Mouse (Mus musculus) limb, embryonic 11.5 days (tissue): ENCODE results near the gene Gm4450. TPM values are rescaled to one million over a fixed set of nuclear protein-coding genes. Genes with fewer than 3 reads are reported as not detected.

ENCODE experiments used
- ATAC-seq: fragments of 200-750 bp; cut with Nextera tagmentation; 2 replicates; pipeline ENCODE4 v1.8.0; 2017; ENCODE audit warnings: low read depth; ENCODE audit not compliant: insufficient number of reproducible peaks, low FRiP score, low TSS enrichment
- DNase-seq: peaks from one replicate; pipeline ENCODE4 v3.0.0-alpha.2; 2015; ENCODE audit warnings: low spot score
- H3K27ac ChIP-seq: fragments of 300-500 bp; sonication (generic); replicated peaks from 2 replicates; pipeline ENCODE4 v1.5.1; 2014; ENCODE audit warnings: low read depth, mild to moderate bottlenecking, low read length
- H3K27me3 ChIP-seq: fragments of 300-500 bp; sonication (generic); 2 replicates; pipeline ENCODE4 v1.6.1; 2014; ENCODE audit warnings: mild to moderate bottlenecking, low read length, mixed read lengths; ENCODE audit not compliant: control insufficient read depth, insufficient read depth
- H3K36me3 ChIP-seq: fragments of 300-500 bp; sonication (generic); 2 replicates; pipeline ENCODE4 v1.6.1; 2014; ENCODE audit warnings: mild to moderate bottlenecking, low read length, moderate library complexity, mixed read lengths; ENCODE audit not compliant: control insufficient read depth, insufficient read depth
- H3K4me1 ChIP-seq: fragments of 300-500 bp; sonication (generic); 2 replicates; pipeline ENCODE4 v1.6.1; 2014; ENCODE audit warnings: low read length, mixed read lengths; ENCODE audit not compliant: control insufficient read depth, insufficient read depth
- H3K4me2 ChIP-seq: fragments of 300-500 bp; sonication (generic); 2 replicates; pipeline ENCODE4 v1.6.1; 2014; ENCODE audit warnings: low read depth, mild to moderate bottlenecking, moderate library complexity; ENCODE audit not compliant: severe bottlenecking
- H3K4me3 ChIP-seq: fragments of 300-500 bp; sonication (generic); 2 replicates; pipeline ENCODE4 v1.5.1; 2014; ENCODE audit warnings: low read depth, low read length
- H3K9ac ChIP-seq: fragments of 300-500 bp; sonication (generic); 2 replicates; pipeline ENCODE4 v1.6.1; 2014; ENCODE audit warnings: mild to moderate bottlenecking, low read length
- H3K9me3 ChIP-seq: fragments of 300-500 bp; sonication (generic); 2 replicates; pipeline ENCODE4 v1.6.1; 2016; ENCODE audit warnings: low read length; ENCODE audit not compliant: control insufficient read depth
- WGBS: fragments of 180-500 bp; shearing (Covaris S2); extraction: QIAGEN DNeasy Blood & Tissue Kit; methylation state at CpG from one replicate; pipeline ENCODE4 v1.1.7; 2014; 5-methylcytosine and 5-hydroxymethylcytosine counted together
- polyA plus RNA-seq: library from polyadenylated mRNA; unstranded; fragments of >200 nt; fragmentation: Nextera tagmentation; extraction: Ambion mirVana; gene quantifications from 2 replicates; pipeline ENCODE4 v1.2.1, GENCODE M21; 2014

Gene Gm4450
- polyA plus RNA-seq, 1 experiment from 2014 or later = not detected

DNA sequence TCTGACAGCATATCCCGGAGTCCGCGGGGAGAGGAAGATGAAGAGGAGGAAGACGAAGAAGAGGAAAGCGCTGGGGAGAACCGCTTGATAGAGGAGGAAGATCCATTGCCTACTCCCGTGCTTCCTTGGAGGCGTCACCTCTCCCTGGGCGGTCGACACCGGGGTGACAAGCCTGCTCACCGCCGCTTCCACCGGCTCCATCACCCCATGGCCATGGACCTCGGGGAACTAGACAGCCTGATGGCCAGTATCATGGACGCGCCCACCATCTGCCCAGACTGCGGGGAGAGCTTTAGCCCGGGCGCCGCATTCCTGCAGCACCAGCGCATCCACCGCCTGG lies 29.7 kb downstream of the Gm4450 start:
- ATAC-seq = no peak; the same call in 1 of the 2 replicates
- H3K9me3 ChIP-seq = no peaks in the 10 kb centered on the region
- H3K9ac ChIP-seq = no peak overlapping the region
- H3K36me3 ChIP-seq = no peaks in the 10 kb centered on the region
- peaks cover 23% of the 10 kb centered on the region for H3K27me3 ChIP-seq
- peak overlapping the region; percentile 51 for H3K4me3 ChIP-seq
- H3K4me1 ChIP-seq = peaks cover 7% of the 10 kb centered on the region; the same call in 1 of the 2 replicates
- 2% methylated on average over 23 of the region's 23 CpGs for WGBS
- H3K4me2 ChIP-seq = peak overlapping the region; percentile 99
- H3K27ac ChIP-seq = no peak overlapping the region
- DNase-seq = no peak

DNA sequence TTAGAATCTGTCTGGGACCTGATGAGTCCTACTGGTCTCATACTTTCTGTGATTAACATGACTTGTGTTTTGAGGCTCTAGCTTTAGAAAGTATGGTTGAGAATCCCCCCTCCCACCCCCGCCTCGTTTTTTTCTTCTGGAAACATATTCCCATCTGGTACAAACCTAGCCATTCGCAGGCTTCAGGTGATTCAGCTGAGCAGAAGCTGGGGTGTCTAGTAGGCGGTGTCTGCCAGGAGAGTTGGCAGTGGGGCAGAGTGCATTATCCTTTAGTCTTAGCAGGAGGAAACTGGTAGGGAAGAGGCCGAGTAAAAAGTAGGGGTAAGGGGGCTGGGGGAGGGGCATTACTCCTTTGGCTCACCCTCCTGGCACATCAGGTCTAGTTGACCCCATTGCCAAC lies 30.2 kb downstream of the Gm4450 start:
- H3K9ac ChIP-seq = no peak overlapping the region
- DNase-seq (no peak), ATAC-seq (no peak)
- H3K4me2 ChIP-seq = peak overlapping the region; percentile 99; the same call in 1 of the 2 replicates
- peak overlapping the region; percentile 51; the same call in 1 of the 2 replicates for H3K4me3 ChIP-seq
- H3K27ac ChIP-seq = no peak overlapping the region
- peaks cover 23% of the 10 kb centered on the region for H3K27me3 ChIP-seq
- no peaks in the 10 kb centered on the region for H3K9me3 ChIP-seq
- H3K36me3 ChIP-seq = no peaks in the 10 kb centered on the region
- H3K4me1 ChIP-seq = peaks cover 7% of the 10 kb centered on the region; the same call in 1 of the 2 replicates
- 35% methylated on average over 5 of the region's 5 CpGs for WGBS

DNA sequence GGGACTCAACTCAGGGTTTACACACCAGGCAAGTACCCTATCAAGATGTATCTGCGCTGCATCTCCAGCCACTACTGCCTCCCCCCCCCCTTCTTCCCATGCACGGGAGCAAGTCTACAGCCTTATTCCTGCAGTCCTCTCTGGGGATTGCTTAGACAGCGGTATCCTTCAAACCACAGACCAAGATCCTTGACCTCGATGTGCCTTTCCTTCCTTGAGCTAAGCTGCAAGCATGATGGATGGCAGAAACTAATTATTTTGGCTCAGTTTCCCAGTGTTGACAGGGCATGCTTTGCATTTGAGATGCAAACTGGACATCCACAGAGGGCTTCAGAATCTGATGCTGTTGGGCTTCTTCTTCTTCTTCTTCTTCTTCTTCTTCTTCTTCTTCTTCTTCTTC lies 34.0 kb downstream of the Gm4450 start:
- Histone ChIP-seq H3K4me2 (no peak overlapping the region), H3K36me3 (no peaks in the 10 kb centered on the region), H3K27ac (no peak overlapping the region), H3K9ac (no peak overlapping the region), H3K9me3 (no peaks in the 10 kb centered on the region), H3K27me3 (peaks cover 5% of the 10 kb centered on the region; the same call in 1 of the 2 replicates), H3K4me3 (no peak overlapping the region), H3K4me1 (0 out of 2 replicates have a peak, but pooled peaks cover 3% of the 10 kb centered on the region)
- DNase-seq (no peak), ATAC-seq (no peak)
- 93% methylated on average over 4 of the region's 4 CpGs for WGBS

DNA sequence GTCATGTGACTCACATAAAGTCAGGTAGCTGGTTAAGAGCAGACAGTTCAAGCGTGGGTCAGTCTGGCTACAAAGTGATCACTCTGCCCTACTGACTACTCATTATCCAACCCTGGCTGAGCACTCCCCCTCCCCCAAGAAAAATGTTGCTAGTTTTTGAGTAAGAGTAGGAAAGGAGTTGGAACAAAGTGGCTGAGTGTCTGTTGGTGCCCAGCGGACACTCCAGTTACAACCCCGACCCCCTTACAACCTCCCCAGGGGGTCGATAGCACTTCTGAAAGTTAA lies 37.2 kb downstream of the Gm4450 start:
- no peaks in the 10 kb centered on the region for H3K4me1 ChIP-seq
- H3K9ac ChIP-seq = no peak overlapping the region
- H3K4me2 ChIP-seq = no peak overlapping the region
- no peak for ATAC-seq
- H3K27me3 ChIP-seq = no peaks in the 10 kb centered on the region
- no peak for DNase-seq
- H3K27ac ChIP-seq = no peak overlapping the region
- H3K36me3 ChIP-seq = no peaks in the 10 kb centered on the region
- H3K4me3 ChIP-seq = no peak overlapping the region
- H3K9me3 ChIP-seq = no peaks in the 10 kb centered on the region
- 24% methylated on average over 4 of the region's 4 CpGs for WGBS

DNA sequence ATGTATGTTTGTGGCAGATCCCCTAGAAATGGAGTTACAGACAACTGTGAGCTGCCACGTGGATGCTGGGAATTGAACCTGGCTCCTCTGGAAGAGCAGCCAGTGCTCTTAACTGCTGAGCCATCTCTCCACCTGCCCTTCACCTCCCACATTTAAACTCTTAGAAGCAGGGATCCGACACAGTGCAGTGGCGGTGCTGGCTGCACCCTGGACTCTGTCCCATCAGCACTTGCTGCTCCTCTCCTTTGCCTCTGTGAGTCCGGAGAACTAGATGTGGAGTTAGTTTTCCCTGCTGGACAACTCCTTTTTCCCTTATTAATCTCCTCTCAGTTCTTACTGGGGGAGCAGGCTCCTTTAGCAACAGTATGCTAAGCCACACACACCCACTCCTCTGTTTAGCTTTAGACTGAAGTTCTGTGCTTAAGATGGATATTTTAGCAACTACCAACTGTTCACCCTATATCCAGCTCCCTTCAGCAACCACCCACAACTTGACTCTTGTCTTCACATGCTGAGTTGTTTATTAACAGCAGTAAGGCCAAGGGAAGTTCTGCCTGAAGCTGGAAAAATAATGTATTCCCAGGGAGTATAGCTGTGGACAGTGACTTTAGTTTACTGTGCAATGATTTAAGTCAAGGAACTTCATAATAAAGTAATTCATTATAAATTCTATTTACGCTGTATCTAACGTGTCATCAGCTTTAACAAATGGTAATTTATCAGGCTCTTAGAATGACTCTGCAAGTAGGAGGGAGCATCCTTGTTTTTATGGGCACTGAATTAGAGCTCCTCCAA lies 37.7 kb downstream of the Gm4450 start:
- Histone ChIP-seq H3K4me2 (no peak overlapping the region), H3K27ac (no peak overlapping the region), H3K27me3 (no peaks in the 10 kb centered on the region), H3K4me1 (no peaks in the 10 kb centered on the region), H3K36me3 (no peaks in the 10 kb centered on the region), H3K9ac (no peak overlapping the region), H3K9me3 (no peaks in the 10 kb centered on the region), H3K4me3 (no peak overlapping the region)
- 47% methylated on average over 6 of the region's 6 CpGs for WGBS
- no peak for DNase-seq
- no peak for ATAC-seq

DNA sequence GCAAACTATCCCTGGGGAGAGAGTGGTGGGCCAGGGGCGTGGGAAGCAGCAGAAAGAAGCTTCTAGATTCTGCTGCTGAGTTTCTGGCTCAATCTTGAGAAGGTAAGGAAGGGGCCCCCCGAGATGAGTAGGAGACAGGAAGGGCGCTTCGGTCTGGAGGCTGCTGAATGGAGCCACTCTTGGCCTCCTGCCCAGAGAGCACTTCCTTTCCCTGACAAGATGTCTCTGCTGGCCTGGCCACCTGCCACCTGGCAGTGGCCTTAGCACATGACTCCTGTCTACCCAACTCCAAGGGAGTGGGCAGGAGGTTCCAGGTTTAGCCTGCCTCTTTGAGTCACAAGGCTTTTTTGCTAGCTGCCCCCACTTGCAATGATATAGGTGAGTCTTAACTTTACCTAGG lies 39.6 kb downstream of the Gm4450 start:
- H3K4me2 ChIP-seq = no peak overlapping the region
- H3K4me1 ChIP-seq = no peaks in the 10 kb centered on the region
- no peak for ATAC-seq
- H3K9me3 ChIP-seq = no peaks in the 10 kb centered on the region
- H3K4me3 ChIP-seq = no peak overlapping the region
- no peaks in the 10 kb centered on the region for H3K27me3 ChIP-seq
- H3K9ac ChIP-seq = no peak overlapping the region
- DNase-seq = no peak
- no peaks in the 10 kb centered on the region for H3K36me3 ChIP-seq
- H3K27ac ChIP-seq = no peak overlapping the region
- WGBS = 89% methylated on average over 4 of the region's 4 CpGs

DNA sequence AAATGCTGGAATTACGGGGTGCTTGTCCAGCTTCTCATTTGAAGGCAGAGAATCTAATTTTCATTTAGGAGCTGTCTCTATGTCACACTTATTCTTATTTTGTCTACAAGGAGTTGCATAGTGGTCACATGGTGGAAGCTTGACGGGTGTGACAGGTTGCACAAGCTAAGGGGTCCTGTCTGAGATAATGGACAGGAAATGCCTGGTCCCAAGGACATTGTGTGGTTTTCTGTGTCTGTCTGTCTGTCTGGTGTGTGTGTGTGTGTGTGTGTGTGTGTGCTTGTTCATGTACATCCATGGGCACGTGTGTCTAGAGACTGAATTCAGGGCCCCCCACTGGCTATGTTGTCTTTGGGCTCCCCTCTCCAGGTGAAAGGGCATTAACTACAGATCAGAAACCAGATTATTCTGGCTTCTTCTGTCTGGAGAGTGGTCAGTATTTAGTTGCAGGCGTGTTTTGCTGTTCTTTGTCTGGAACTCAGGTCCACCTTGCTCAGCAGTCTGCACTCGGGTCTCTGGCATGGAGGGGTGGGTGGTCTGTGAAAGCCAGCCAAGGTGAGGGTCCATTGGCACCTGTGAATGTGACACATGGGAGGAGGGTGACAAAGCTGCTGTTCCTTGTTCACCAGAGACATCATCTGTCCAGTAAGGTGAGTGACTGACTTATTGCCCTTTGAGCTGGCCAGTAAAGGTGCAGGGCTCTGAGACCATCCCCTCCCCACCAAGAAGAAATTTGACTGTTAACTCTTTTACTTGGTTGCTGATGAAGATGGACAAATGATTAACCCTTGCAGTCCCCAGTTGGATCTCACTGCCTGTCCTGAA lies 40.3 kb downstream of the Gm4450 start:
- Histone ChIP-seq H3K4me3 (no peak overlapping the region), H3K9me3 (no peaks in the 10 kb centered on the region), H3K4me2 (no peak overlapping the region), H3K27ac (no peak overlapping the region), H3K27me3 (no peaks in the 10 kb centered on the region), H3K4me1 (no peaks in the 10 kb centered on the region), H3K9ac (no peak overlapping the region), H3K36me3 (no peaks in the 10 kb centered on the region)
- 87% methylated on average over 5 of the region's 5 CpGs for WGBS
- DNase-seq (no peak), ATAC-seq (no peak)

DNA sequence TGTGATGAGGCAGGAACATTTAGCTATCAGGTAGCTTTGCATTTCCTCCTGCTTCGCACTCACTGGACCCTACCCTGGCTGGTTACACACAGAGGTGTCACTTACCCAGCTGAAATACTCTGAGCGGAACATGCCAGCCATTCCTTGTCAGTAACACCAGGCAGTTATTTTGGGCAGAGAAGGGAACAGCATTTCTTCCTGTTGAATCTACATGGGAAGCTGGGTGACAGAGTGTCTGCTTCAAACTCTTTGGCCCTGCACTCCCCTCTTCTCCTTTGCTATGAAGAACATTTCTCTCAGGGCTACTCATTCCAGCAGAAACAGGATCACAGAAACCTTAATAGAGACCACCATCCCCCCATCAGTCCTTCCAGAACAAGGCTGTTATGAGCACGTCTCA lies 42.6 kb downstream of the Gm4450 start:
- ATAC-seq = no peak
- H3K27ac ChIP-seq = no peak overlapping the region
- H3K27me3 ChIP-seq = no peaks in the 10 kb centered on the region
- no peaks in the 10 kb centered on the region for H3K36me3 ChIP-seq
- H3K4me2 ChIP-seq = no peak overlapping the region
- no peak overlapping the region for H3K4me3 ChIP-seq
- 91% methylated on average over 3 of the region's 3 CpGs for WGBS
- H3K9ac ChIP-seq = no peak overlapping the region
- DNase-seq = no peak
- H3K9me3 ChIP-seq = no peaks in the 10 kb centered on the region
- no peaks in the 10 kb centered on the region for H3K4me1 ChIP-seq
